Mouse (Mus musculus): Measurements from ENCODE around the gene Pdzd2. TPM values are rescaled to one million over a fixed set of nuclear protein-coding genes. Genes with fewer than 3 reads are reported as not detected.

Pdzd2 gene
- polyA plus RNA-seq, 1 experiment = 2.4 TPM

- WGBS = 49% methylated on average over 3 of the region's 3 CpGs
- H3K4me3 ChIP-seq (ENCODE audit: low read depth, low read length) = no peak overlapping the region
- TF ChIP-seq POLR2A (IDR thresholded peaks at IDR 0.05; ENCODE audit: low read depth, low read length) (no peak), CTCF (IDR thresholded peaks at IDR 0.05; ENCODE audit: extremely low read depth, insufficient read length, insufficient replicate concordance, low read depth, low read length) (no peak)
- H3K4me1 ChIP-seq (ENCODE audit: control insufficient read depth, insufficient read depth, insufficient read length, low read length) = peaks cover 3% of the 10 kb centered on the region; the same call in 1 of the 2 replicates
- no peak overlapping the region for H3K27ac ChIP-seq (ENCODE audit: insufficient read depth, low read depth, low read length)
- 0 out of 2 replicates have a peak, but pooled peaks cover 4% of the 10 kb centered on the region for H3K27me3 ChIP-seq (ENCODE audit: control insufficient read depth, insufficient read depth, low read length)
- no peaks in the 10 kb centered on the region for H3K36me3 ChIP-seq (ENCODE audit: control insufficient read depth, insufficient read depth, low read length)
Measured at GRCm38 (mm10) chr15:12545220-12545619, 194.5 kb downstream of the Pdzd2 start.

- TF ChIP-seq POLR2A (IDR thresholded peaks at IDR 0.05; ENCODE audit: low read depth, low read length) (no peak), CTCF (IDR thresholded peaks at IDR 0.05; ENCODE audit: extremely low read depth, insufficient read length, insufficient replicate concordance, low read depth, low read length) (no peak)
- 82% methylated on average over 13 of the region's 13 CpGs for WGBS
- Histone ChIP-seq H3K36me3 (ENCODE audit: control insufficient read depth, insufficient read depth, low read length) (no peaks in the 10 kb centered on the region), H3K4me3 (ENCODE audit: low read depth, low read length) (no peak overlapping the region), H3K27me3 (ENCODE audit: control insufficient read depth, insufficient read depth, low read length) (no peaks in the 10 kb centered on the region), H3K27ac (ENCODE audit: insufficient read depth, low read depth, low read length) (no peak overlapping the region), H3K4me1 (ENCODE audit: control insufficient read depth, insufficient read depth, insufficient read length, low read length) (no peaks in the 10 kb centered on the region)
Measured at GRCm38 (mm10) chr15:12543686-12544325, 195.9 kb downstream of the Pdzd2 start.

GRCm38 (mm10) chr15:12542316-12542715 lies 197.4 kb downstream of the Pdzd2 start:
- no peak overlapping the region for H3K27ac ChIP-seq (ENCODE audit: insufficient read depth, low read depth, low read length)
- H3K4me1 ChIP-seq (ENCODE audit: control insufficient read depth, insufficient read depth, insufficient read length, low read length) = no peaks in the 10 kb centered on the region
- 85% methylated on average over 6 of the region's 6 CpGs for WGBS
- no peak for TF ChIP-seq POLR2A (IDR thresholded peaks at IDR 0.05; ENCODE audit: low read depth, low read length)
- no peak for TF ChIP-seq CTCF (IDR thresholded peaks at IDR 0.05; ENCODE audit: extremely low read depth, insufficient read length, insufficient replicate concordance, low read depth, low read length)
- H3K4me3 ChIP-seq (ENCODE audit: low read depth, low read length) = no peak overlapping the region
- no peaks in the 10 kb centered on the region for H3K36me3 ChIP-seq (ENCODE audit: control insufficient read depth, insufficient read depth, low read length)
- H3K27me3 ChIP-seq (ENCODE audit: control insufficient read depth, insufficient read depth, low read length) = no peaks in the 10 kb centered on the region

GRCm38 (mm10) chr15:12539618-12540302 lies 200.0 kb downstream of the Pdzd2 start:
- Histone ChIP-seq H3K4me1 (ENCODE audit: control insufficient read depth, insufficient read depth, insufficient read length, low read length) (no peaks in the 10 kb centered on the region), H3K4me3 (ENCODE audit: low read depth, low read length) (no peak overlapping the region), H3K27ac (ENCODE audit: insufficient read depth, low read depth, low read length) (no peak overlapping the region), H3K27me3 (ENCODE audit: control insufficient read depth, insufficient read depth, low read length) (no peaks in the 10 kb centered on the region), H3K36me3 (ENCODE audit: control insufficient read depth, insufficient read depth, low read length) (no peaks in the 10 kb centered on the region)
- TF ChIP-seq CTCF (IDR thresholded peaks at IDR 0.05; ENCODE audit: extremely low read depth, insufficient read length, insufficient replicate concordance, low read depth, low read length) (no peak), POLR2A (IDR thresholded peaks at IDR 0.05; ENCODE audit: low read depth, low read length) (no peak)
- 92% methylated on average over 11 of the region's 11 CpGs for WGBS

- Histone ChIP-seq H3K27ac (ENCODE audit: insufficient read depth, low read depth, low read length) (no peak overlapping the region), H3K27me3 (ENCODE audit: control insufficient read depth, insufficient read depth, low read length) (no peaks in the 10 kb centered on the region), H3K4me3 (ENCODE audit: low read depth, low read length) (no peak overlapping the region), H3K4me1 (ENCODE audit: control insufficient read depth, insufficient read depth, insufficient read length, low read length) (no peaks in the 10 kb centered on the region), H3K36me3 (ENCODE audit: control insufficient read depth, insufficient read depth, low read length) (no peaks in the 10 kb centered on the region)
- WGBS = 78% methylated on average over 5 of the region's 5 CpGs
- no peak for TF ChIP-seq CTCF (IDR thresholded peaks at IDR 0.05; ENCODE audit: extremely low read depth, insufficient read length, insufficient replicate concordance, low read depth, low read length)
Measured at GRCm38 (mm10) chr15:12533254-12533653, 206.5 kb downstream of the Pdzd2 start.

- TF ChIP-seq POLR2A (IDR thresholded peaks at IDR 0.05; ENCODE audit: low read depth, low read length) = no peak
- TF ChIP-seq CTCF (IDR thresholded peaks at IDR 0.05; ENCODE audit: extremely low read depth, insufficient read length, insufficient replicate concordance, low read depth, low read length) = no peak
- no peak overlapping the region for H3K27ac ChIP-seq (ENCODE audit: insufficient read depth, low read depth, low read length)
- H3K4me1 ChIP-seq (ENCODE audit: control insufficient read depth, insufficient read depth, insufficient read length, low read length) = no peaks in the 10 kb centered on the region
- 89% methylated on average over 4 of the region's 4 CpGs for WGBS
- H3K36me3 ChIP-seq (ENCODE audit: control insufficient read depth, insufficient read depth, low read length) = no peaks in the 10 kb centered on the region
- H3K27me3 ChIP-seq (ENCODE audit: control insufficient read depth, insufficient read depth, low read length) = no peaks in the 10 kb centered on the region
- no peak overlapping the region for H3K4me3 ChIP-seq (ENCODE audit: low read depth, low read length)
Measured at GRCm38 (mm10) chr15:12532568-12532967, 207.2 kb downstream of the Pdzd2 start.

- Histone ChIP-seq H3K4me3 (ENCODE audit: low read depth, low read length) (no peak overlapping the region), H3K27me3 (ENCODE audit: control insufficient read depth, insufficient read depth, low read length) (no peaks in the 10 kb centered on the region), H3K4me1 (ENCODE audit: control insufficient read depth, insufficient read depth, insufficient read length, low read length) (no peaks in the 10 kb centered on the region), H3K27ac (ENCODE audit: insufficient read depth, low read depth, low read length) (no peak overlapping the region), H3K36me3 (ENCODE audit: control insufficient read depth, insufficient read depth, low read length) (no peaks in the 10 kb centered on the region)
- WGBS = 75% methylated on average over 7 of the region's 7 CpGs
- TF ChIP-seq CTCF (IDR thresholded peaks at IDR 0.05; ENCODE audit: extremely low read depth, insufficient read length, insufficient replicate concordance, low read depth, low read length) (no peak), POLR2A (IDR thresholded peaks at IDR 0.05; ENCODE audit: low read depth, low read length) (no peak)
Measured at GRCm38 (mm10) chr15:12522810-12523209, 216.9 kb downstream of the Pdzd2 start.
